Mouse (Mus musculus): ENCODE results near the gene Ppp1r9b. TPM values are rescaled to one million over a fixed set of nuclear protein-coding genes. Genes with fewer than 3 reads are reported as not detected.
"Not testable (repeated sequence)": the region's sequence is repeated elsewhere in the genome, so short reads cannot be mapped to it uniquely, and the experiment has no call there.

Ppp1r9b gene
- polyA plus RNA-seq, 1 experiment from 2014 or later, result 7.6 TPM

- peaks cover 17% of the 10 kb centered on the region for H3K36me3 ChIP-seq (ENCODE audit: control insufficient read depth, insufficient read depth)
- no peak overlapping the region for H3K4me3 ChIP-seq (ENCODE audit: low read depth, low read length)
- H3K27ac ChIP-seq (ENCODE audit: low read length), result peak overlapping the region; percentile 72
- no peaks in the 10 kb centered on the region for H3K27me3 ChIP-seq (ENCODE audit: control insufficient read depth, insufficient read depth, low read depth, low read length)
- ATAC-seq (ENCODE audit: low read depth), result no peak
- H3K4me2 ChIP-seq (ENCODE audit: low read depth, low read length), result peak overlapping the region; percentile 78; the same call in 1 of the 2 replicates
- WGBS (ENCODE audit: insufficient replicate concordance), result 16% methylated on average over 3 of the region's 3 CpGs
- no peaks in the 10 kb centered on the region for H3K9me3 ChIP-seq (replicated peaks; ENCODE audit: control insufficient read depth, low read length)
- H3K4me1 ChIP-seq (ENCODE audit: control insufficient read depth, low read depth, low read length), result peaks cover 44% of the 10 kb centered on the region
- no peak overlapping the region; the same call in 1 of the 2 replicates for H3K9ac ChIP-seq (ENCODE audit: low read depth, low read length)
Observed at GRCm38 (mm10) chr11:95007418-95007817, 16.6 kb downstream of the Ppp1r9b start.

- peak overlapping the region; percentile 85 for H3K4me2 ChIP-seq (ENCODE audit: low read depth, low read length)
- H3K9me3 ChIP-seq (replicated peaks; ENCODE audit: control insufficient read depth, low read length), result no peaks in the 10 kb centered on the region
- peaks cover 52% of the 10 kb centered on the region for H3K4me1 ChIP-seq (ENCODE audit: control insufficient read depth, low read depth, low read length)
- H3K9ac ChIP-seq (ENCODE audit: low read depth, low read length), result peak overlapping the region; percentile 85
- no peak for ATAC-seq (ENCODE audit: low read depth)
- peak overlapping the region; percentile 71 for H3K4me3 ChIP-seq (ENCODE audit: low read depth, low read length)
- H3K36me3 ChIP-seq (ENCODE audit: control insufficient read depth, insufficient read depth), result peaks cover 8% of the 10 kb centered on the region
- H3K27me3 ChIP-seq (ENCODE audit: control insufficient read depth, insufficient read depth, low read depth, low read length), result no peaks in the 10 kb centered on the region
- WGBS (ENCODE audit: insufficient replicate concordance), result 27% methylated on average over 15 of the region's 15 CpGs
- peak overlapping the region; percentile 98 for H3K27ac ChIP-seq (ENCODE audit: low read length)
Observed at GRCm38 (mm10) chr11:95008661-95009628, 18.1 kb downstream of the Ppp1r9b start.

GRCm38 (mm10) chr11:95009629-95010014 lies 18.8 kb downstream of the Ppp1r9b start, which contains the start of gene Samd14:
Gene Samd14 (plus strand): TSS chr11:95009879.
- H3K9me3 ChIP-seq (replicated peaks; ENCODE audit: control insufficient read depth, low read length), result no peaks in the 10 kb centered on the region
- peaks cover 10% of the 10 kb centered on the region for H3K36me3 ChIP-seq (ENCODE audit: control insufficient read depth, insufficient read depth)
- H3K9ac ChIP-seq (ENCODE audit: low read depth, low read length), result peak within 1 kb of the TSS; percentile 85
- peak within 1 kb of the TSS; percentile 71 for H3K4me3 ChIP-seq (ENCODE audit: low read depth, low read length)
- H3K4me1 ChIP-seq (ENCODE audit: control insufficient read depth, low read depth, low read length), result peaks cover 59% of the 10 kb centered on the region
- H3K27me3 ChIP-seq (ENCODE audit: control insufficient read depth, insufficient read depth, low read depth, low read length), result no peaks in the 10 kb centered on the region
- H3K27ac ChIP-seq (ENCODE audit: low read length), result peak within 1 kb of the TSS; percentile 98
- peak; percentile 27 for ATAC-seq (ENCODE audit: low read depth)
- WGBS (ENCODE audit: insufficient replicate concordance), result under 1% methylated on average over 31 of the region's 32 CpGs
- H3K4me2 ChIP-seq (ENCODE audit: low read depth, low read length), result peak within 1 kb of the TSS; percentile 85

DNA sequence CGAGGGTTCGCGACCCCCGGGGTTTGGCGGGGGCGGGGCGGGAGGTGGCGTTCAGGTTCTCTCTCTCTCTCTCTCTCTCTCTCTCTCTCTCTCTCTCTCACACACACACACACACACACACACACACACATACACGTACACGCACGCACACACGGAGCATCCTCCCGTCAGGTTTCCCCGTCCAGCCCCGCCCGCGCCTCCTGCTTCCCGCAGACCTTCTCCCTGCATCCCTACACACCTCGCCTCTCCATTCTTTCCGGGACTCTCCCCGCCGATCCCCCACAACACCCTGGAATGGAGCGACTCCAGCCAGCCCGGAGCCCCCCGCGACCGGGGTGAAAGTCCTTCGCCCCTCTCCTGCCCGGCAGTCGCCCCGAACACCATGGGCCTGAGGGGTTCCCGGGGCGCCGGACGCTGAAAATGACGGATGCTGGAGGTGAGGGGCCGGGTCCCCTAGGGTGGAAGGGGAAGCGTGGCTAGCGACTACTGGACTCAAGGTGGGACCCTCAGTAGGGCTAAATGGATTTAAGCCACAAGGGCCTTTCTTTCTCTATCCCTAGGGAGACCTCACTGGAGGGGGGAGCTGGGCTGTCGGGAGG lies 19.4 kb downstream of the Ppp1r9b start:
- Histone ChIP-seq H3K36me3 (ENCODE audit: control insufficient read depth, insufficient read depth) (peaks cover 10% of the 10 kb centered on the region), H3K27ac (ENCODE audit: low read length) (peak overlapping the region; percentile 98), H3K9ac (ENCODE audit: low read depth, low read length) (peak overlapping the region; percentile 85), H3K4me2 (ENCODE audit: low read depth, low read length) (peak overlapping the region; percentile 85), H3K27me3 (ENCODE audit: control insufficient read depth, insufficient read depth, low read depth, low read length) (no peaks in the 10 kb centered on the region), H3K4me3 (ENCODE audit: low read depth, low read length) (peak overlapping the region; percentile 71), H3K4me1 (ENCODE audit: control insufficient read depth, low read depth, low read length) (peaks cover 65% of the 10 kb centered on the region), H3K9me3 (replicated peaks; ENCODE audit: control insufficient read depth, low read length) (no peaks in the 10 kb centered on the region)
- WGBS (ENCODE audit: insufficient replicate concordance), result under 1% methylated on average over 39 of the region's 40 CpGs
- no peak for ATAC-seq (ENCODE audit: low read depth)

DNA sequence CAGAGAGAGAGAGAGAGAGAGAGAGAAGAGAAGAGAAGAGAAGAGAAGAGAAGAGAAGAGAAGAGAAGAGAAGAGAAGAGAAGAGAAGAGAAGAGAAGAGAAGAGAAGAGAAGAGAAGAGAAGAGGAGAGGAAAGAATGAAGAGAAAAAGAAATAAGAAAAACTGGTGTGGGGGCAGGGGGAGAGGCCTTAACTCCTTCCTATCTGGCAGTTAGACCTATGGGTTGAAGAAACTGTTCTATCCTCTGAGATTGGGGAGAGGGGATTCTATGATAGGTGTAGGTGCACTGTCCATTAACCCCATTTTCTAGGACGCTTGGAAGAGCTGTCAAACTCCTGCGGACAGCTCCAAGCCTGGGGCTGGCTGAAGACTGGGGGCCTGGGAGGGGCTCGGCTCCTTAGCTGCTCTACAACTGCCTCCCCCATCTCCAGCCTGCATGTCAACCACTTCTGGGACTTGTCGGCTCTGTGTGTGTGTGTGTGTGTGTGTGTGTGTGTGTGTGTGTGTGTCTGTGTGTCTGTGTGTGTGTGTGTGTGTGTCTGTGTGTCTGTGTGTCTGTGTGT lies 20.1 kb downstream of the Ppp1r9b start:
- 18% methylated on average over 3 of the region's 4 CpGs for WGBS (ENCODE audit: insufficient replicate concordance)
- not testable (repeated sequence) for H3K9me3 ChIP-seq (replicated peaks; ENCODE audit: control insufficient read depth, low read length); ATAC-seq (ENCODE audit: low read depth); H3K27me3 ChIP-seq (ENCODE audit: control insufficient read depth, insufficient read depth, low read depth, low read length)
- H3K4me2 ChIP-seq (ENCODE audit: low read depth, low read length), result peak overlapping the region; percentile 70
- peak overlapping the region; percentile 98 for H3K27ac ChIP-seq (ENCODE audit: low read length)
- H3K36me3 ChIP-seq (ENCODE audit: control insufficient read depth, insufficient read depth), result peaks cover 10% of the 10 kb centered on the region
- peak overlapping the region; percentile 71 for H3K4me3 ChIP-seq (ENCODE audit: low read depth, low read length)
- H3K9ac ChIP-seq (ENCODE audit: low read depth, low read length), result peak overlapping the region; percentile 85
- H3K4me1 ChIP-seq (ENCODE audit: control insufficient read depth, low read depth, low read length), result peaks cover 69% of the 10 kb centered on the region

GRCm38 (mm10) chr11:95011416-95011815 lies 20.6 kb downstream of the Ppp1r9b start:
- no peak for ATAC-seq (ENCODE audit: low read depth)
- peak overlapping the region; percentile 70 for H3K4me2 ChIP-seq (ENCODE audit: low read depth, low read length)
- no peaks in the 10 kb centered on the region for H3K27me3 ChIP-seq (ENCODE audit: control insufficient read depth, insufficient read depth, low read depth, low read length)
- peak overlapping the region; percentile 85 for H3K9ac ChIP-seq (ENCODE audit: low read depth, low read length)
- H3K4me1 ChIP-seq (ENCODE audit: control insufficient read depth, low read depth, low read length), result peaks cover 69% of the 10 kb centered on the region
- H3K27ac ChIP-seq (ENCODE audit: low read length), result peak overlapping the region; percentile 98
- WGBS (ENCODE audit: insufficient replicate concordance), result 3% methylated on average over 1 of the region's 1 CpGs
- H3K9me3 ChIP-seq (replicated peaks; ENCODE audit: control insufficient read depth, low read length), result no peaks in the 10 kb centered on the region
- H3K4me3 ChIP-seq (ENCODE audit: low read depth, low read length), result peak overlapping the region; percentile 71
- peaks cover 10% of the 10 kb centered on the region for H3K36me3 ChIP-seq (ENCODE audit: control insufficient read depth, insufficient read depth)

DNA sequence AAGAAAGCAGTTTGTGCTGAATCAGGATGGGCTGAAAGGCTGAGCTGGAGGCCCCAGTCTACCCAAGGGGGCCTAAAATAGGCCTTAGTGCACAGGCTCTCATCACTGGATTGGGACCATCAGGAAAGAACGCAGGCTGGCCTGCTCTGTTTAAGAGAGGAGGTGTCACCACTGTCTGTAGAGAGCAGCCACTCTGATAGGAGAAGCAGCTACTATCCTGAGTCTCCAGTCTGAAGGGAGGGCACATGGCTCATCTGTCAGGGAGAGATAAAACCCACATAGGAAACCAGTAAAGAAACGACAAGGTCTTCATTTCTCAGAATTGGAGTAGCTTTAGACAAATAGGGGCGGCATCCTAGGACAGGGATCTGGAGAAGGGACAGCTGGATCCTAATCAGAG lies 21.2 kb downstream of the Ppp1r9b start:
- peak; percentile 96 for ATAC-seq (ENCODE audit: low read depth)
- Histone ChIP-seq H3K4me1 (ENCODE audit: control insufficient read depth, low read depth, low read length) (peaks cover 64% of the 10 kb centered on the region), H3K27ac (ENCODE audit: low read length) (peak overlapping the region; percentile 98), H3K36me3 (ENCODE audit: control insufficient read depth, insufficient read depth) (peaks cover 13% of the 10 kb centered on the region), H3K9ac (ENCODE audit: low read depth, low read length) (peak overlapping the region; percentile 85), H3K9me3 (replicated peaks; ENCODE audit: control insufficient read depth, low read length) (no peaks in the 10 kb centered on the region), H3K4me3 (ENCODE audit: low read depth, low read length) (peak overlapping the region; percentile 71), H3K27me3 (ENCODE audit: control insufficient read depth, insufficient read depth, low read depth, low read length) (no peaks in the 10 kb centered on the region), H3K4me2 (ENCODE audit: low read depth, low read length) (peak overlapping the region; percentile 70)
- WGBS (ENCODE audit: insufficient replicate concordance), result 19% methylated on average over 3 of the region's 3 CpGs

DNA sequence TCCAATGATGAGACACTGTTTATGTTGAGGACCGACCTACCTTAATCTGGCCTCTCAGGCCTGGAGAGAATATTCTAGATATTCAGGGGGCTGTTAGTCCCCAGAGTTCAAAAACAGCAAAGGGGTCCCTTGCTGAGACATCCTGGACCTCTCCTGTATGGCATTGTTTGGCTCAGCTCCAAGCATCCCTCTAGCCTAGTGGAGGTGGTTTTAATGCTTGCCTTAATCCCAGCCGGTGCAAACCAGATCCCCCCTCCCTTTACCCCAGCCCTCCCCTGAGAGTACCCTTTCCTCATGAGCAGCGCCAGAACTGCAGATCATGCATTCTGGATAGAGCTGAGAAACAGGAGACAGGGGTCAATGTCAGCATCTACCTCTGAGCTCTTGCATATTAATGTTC lies 21.7 kb downstream of the Ppp1r9b start:
- ATAC-seq (ENCODE audit: low read depth), result no peak
- H3K4me2 ChIP-seq (ENCODE audit: low read depth, low read length), result peak overlapping the region; percentile 70
- H3K27ac ChIP-seq (ENCODE audit: low read length), result peak overlapping the region; percentile 98
- H3K4me1 ChIP-seq (ENCODE audit: control insufficient read depth, low read depth, low read length), result peaks cover 60% of the 10 kb centered on the region
- no peaks in the 10 kb centered on the region for H3K9me3 ChIP-seq (replicated peaks; ENCODE audit: control insufficient read depth, low read length)
- peaks cover 16% of the 10 kb centered on the region for H3K36me3 ChIP-seq (ENCODE audit: control insufficient read depth, insufficient read depth)
- 28% methylated on average over 3 of the region's 3 CpGs for WGBS (ENCODE audit: insufficient replicate concordance)
- H3K9ac ChIP-seq (ENCODE audit: low read depth, low read length), result peak overlapping the region; percentile 66
- peak overlapping the region; percentile 71 for H3K4me3 ChIP-seq (ENCODE audit: low read depth, low read length)
- no peaks in the 10 kb centered on the region for H3K27me3 ChIP-seq (ENCODE audit: control insufficient read depth, insufficient read depth, low read depth, low read length)

Measured in liver, embryonic 16.5 days (tissue).